Mouse (Mus musculus): ENCODE data around the gene Olfr574. TPM values are rescaled to one million over a fixed set of nuclear protein-coding genes. Genes with fewer than 3 reads are reported as not detected.

Gene Olfr574
- polyA plus RNA-seq, 1 experiment from 2014 or later = not detected

GRCm38 (mm10) chr7:102962360-102962759 is 14.1 kb downstream of the Olfr574 start, which contains the start of gene Olfr576:
TSS of gene Olfr576 (plus strand) at chr7:102962660.
- H3K4me2 ChIP-seq = no peak within 1 kb of the TSS
- H3K9ac ChIP-seq = no peak within 1 kb of the TSS
- no peaks in the 10 kb centered on the region for H3K9me3 ChIP-seq
- no peaks in the 10 kb centered on the region for H3K36me3 ChIP-seq
- ATAC-seq (ENCODE audit: borderline replicate concordance, extremely low read depth, low FRiP score, low TSS enrichment) = no peak
- no peaks in the 10 kb centered on the region; the same call in 1 of the 2 replicates for H3K4me1 ChIP-seq
- no peaks in the 10 kb centered on the region for H3K27me3 ChIP-seq
- 11% methylated on average over 2 of the region's 2 CpGs for WGBS
- no peak within 1 kb of the TSS for H3K4me3 ChIP-seq
- H3K27ac ChIP-seq = no peak within 1 kb of the TSS

GRCm38 (mm10) chr7:102974399-102974798 is 26.1 kb downstream of the Olfr574 start:
- WGBS = 50% methylated on average over 1 of the region's 1 CpGs
- Histone ChIP-seq H3K36me3 (no peaks in the 10 kb centered on the region), H3K9ac (no peak overlapping the region), H3K4me3 (no peak overlapping the region), H3K27me3 (no peaks in the 10 kb centered on the region), H3K4me1 (no peaks in the 10 kb centered on the region), H3K27ac (no peak overlapping the region), H3K9me3 (no peaks in the 10 kb centered on the region), H3K4me2 (no peak overlapping the region)
- no peak for ATAC-seq (ENCODE audit: borderline replicate concordance, extremely low read depth, low FRiP score, low TSS enrichment)

- Histone ChIP-seq H3K27ac (no peak within 1 kb of the TSS), H3K4me2 (no peak within 1 kb of the TSS), H3K4me3 (no peak within 1 kb of the TSS), H3K4me1 (no peaks in the 10 kb centered on the region), H3K9me3 (no peaks in the 10 kb centered on the region), H3K27me3 (no peaks in the 10 kb centered on the region), H3K9ac (no peak within 1 kb of the TSS), H3K36me3 (no peaks in the 10 kb centered on the region)
- ATAC-seq (ENCODE audit: borderline replicate concordance, extremely low read depth, low FRiP score, low TSS enrichment) = no peak
- 67% methylated on average over 2 of the region's 2 CpGs for WGBS
These were observed 27.6 kb downstream of the Olfr574 start, which contains the start of gene Olfr577 for GRCm38 (mm10) chr7:102975843-102976242. TSS of gene Olfr577 (minus strand) at chr7:102975943.

- Histone ChIP-seq H3K9me3 (no peaks in the 10 kb centered on the region), H3K36me3 (no peaks in the 10 kb centered on the region), H3K4me1 (no peaks in the 10 kb centered on the region), H3K4me3 (no peak within 1 kb of the TSS), H3K27me3 (no peaks in the 10 kb centered on the region), H3K4me2 (no peak within 1 kb of the TSS), H3K9ac (no peak within 1 kb of the TSS), H3K27ac (no peak within 1 kb of the TSS)
- WGBS = 55% methylated on average over 3 of the region's 3 CpGs
- ATAC-seq (ENCODE audit: borderline replicate concordance, extremely low read depth, low FRiP score, low TSS enrichment) = no peak
These were observed 41.0 kb downstream of the Olfr574 start, which contains the start of gene Olfr578 for GRCm38 (mm10) chr7:102989224-102989623. TSS of gene Olfr578 (minus strand) at chr7:102989324.

Other genes starting within 250 kb of the Olfr574 start
- gene Olfr558, start 246.3 kb upstream of the Olfr574 start, polyA plus RNA-seq (2015; fragmentation: Nextera tagmentation; extraction: Ambion mirVana) = 0.28 and 0.49 TPM in 2 replicates
- not detected in 2 replicates for gene Olfr33, start 229.4 kb upstream of the Olfr574 start, polyA plus RNA-seq (2015; fragmentation: Nextera tagmentation; extraction: Ambion mirVana)
- gene Olfr559, start 221.0 kb upstream of the Olfr574 start, polyA plus RNA-seq (2015; fragmentation: Nextera tagmentation; extraction: Ambion mirVana) = not detected in 2 replicates
- 0.09 TPM in 1 of 2 replicates, not detected in the other for gene Olfr560, start 189.1 kb upstream of the Olfr574 start, polyA plus RNA-seq (2015; fragmentation: Nextera tagmentation; extraction: Ambion mirVana)
- gene Olfr78, start 189.0 kb upstream of the Olfr574 start, polyA plus RNA-seq (2015; fragmentation: Nextera tagmentation; extraction: Ambion mirVana) = 0.21 and 0.36 TPM in 2 replicates
- not detected in 2 replicates for gene Olfr561, start 177.2 kb upstream of the Olfr574 start, polyA plus RNA-seq (2015; fragmentation: Nextera tagmentation; extraction: Ambion mirVana)
- not detected in 2 replicates for gene Olfr564, start 145.0 kb upstream of the Olfr574 start, polyA plus RNA-seq (2015; fragmentation: Nextera tagmentation; extraction: Ambion mirVana)
- gene Olfr566, start 89.7 kb upstream of the Olfr574 start, polyA plus RNA-seq (2015; fragmentation: Nextera tagmentation; extraction: Ambion mirVana) = not detected in 2 replicates
- gene Olfr568, start 71.3 kb upstream of the Olfr574 start, polyA plus RNA-seq (2015; fragmentation: Nextera tagmentation; extraction: Ambion mirVana) = not detected in 2 replicates
- not detected in 2 replicates for gene Olfr569, start 57.6 kb upstream of the Olfr574 start, polyA plus RNA-seq (2015; fragmentation: Nextera tagmentation; extraction: Ambion mirVana)
- gene Olfr570, start 53.9 kb upstream of the Olfr574 start, polyA plus RNA-seq (2015; fragmentation: Nextera tagmentation; extraction: Ambion mirVana) = not detected in 2 replicates
- gene Olfr571, start 30.9 kb upstream of the Olfr574 start, polyA plus RNA-seq (2015; fragmentation: Nextera tagmentation; extraction: Ambion mirVana) = not detected in 2 replicates
- not detected in 2 replicates for gene Olfr572, start 24.1 kb upstream of the Olfr574 start, polyA plus RNA-seq (2015; fragmentation: Nextera tagmentation; extraction: Ambion mirVana)
- not detected in 2 replicates for gene Olfr573-ps1, start 5.9 kb upstream of the Olfr574 start, polyA plus RNA-seq (2015; fragmentation: Nextera tagmentation; extraction: Ambion mirVana)
- gene Olfr575, start 10.3 kb downstream of the Olfr574 start, polyA plus RNA-seq (2015; fragmentation: Nextera tagmentation; extraction: Ambion mirVana) = not detected in 2 replicates
- gene Olfr576, start 14.2 kb downstream of the Olfr574 start, polyA plus RNA-seq (2015; fragmentation: Nextera tagmentation; extraction: Ambion mirVana) = not detected in 2 replicates
- not detected in 2 replicates for gene Olfr577, start 27.5 kb downstream of the Olfr574 start, polyA plus RNA-seq (2015; fragmentation: Nextera tagmentation; extraction: Ambion mirVana)
- gene Olfr578, start 40.9 kb downstream of the Olfr574 start, polyA plus RNA-seq (2015; fragmentation: Nextera tagmentation; extraction: Ambion mirVana) = not detected in 2 replicates
- gene Olfr582, start 89.6 kb downstream of the Olfr574 start, polyA plus RNA-seq (2015; fragmentation: Nextera tagmentation; extraction: Ambion mirVana) = not detected in 2 replicates
- gene Olfr583, start 102.8 kb downstream of the Olfr574 start, polyA plus RNA-seq (2015; fragmentation: Nextera tagmentation; extraction: Ambion mirVana) = not detected in 2 replicates
- not detected in 2 replicates for gene Olfr584, start 133.4 kb downstream of the Olfr574 start, polyA plus RNA-seq (2015; fragmentation: Nextera tagmentation; extraction: Ambion mirVana)
- not detected in 2 replicates for gene Olfr585, start 149.3 kb downstream of the Olfr574 start, polyA plus RNA-seq (2015; fragmentation: Nextera tagmentation; extraction: Ambion mirVana)
- gene Olfr586, start 177.2 kb downstream of the Olfr574 start, polyA plus RNA-seq (2015; fragmentation: Nextera tagmentation; extraction: Ambion mirVana) = not detected in 2 replicates
- not detected in 2 replicates for gene Olfr588-ps1, start 192.4 kb downstream of the Olfr574 start, polyA plus RNA-seq (2015; fragmentation: Nextera tagmentation; extraction: Ambion mirVana)
- not detected in 2 replicates for gene Olfr589, start 207.9 kb downstream of the Olfr574 start, polyA plus RNA-seq (2015; fragmentation: Nextera tagmentation; extraction: Ambion mirVana)
- gene Olfr591, start 229.9 kb downstream of the Olfr574 start, polyA plus RNA-seq (2015; fragmentation: Nextera tagmentation; extraction: Ambion mirVana) = not detected in 2 replicates
- not detected in 2 replicates for gene Olfr592, start 236.3 kb downstream of the Olfr574 start, polyA plus RNA-seq (2015; fragmentation: Nextera tagmentation; extraction: Ambion mirVana)